8 mouse cellular contexts compared by ENCODE assay signal in genomic region chr13:59584947-59585647, GRCm38 (mm10). TPM values are rescaled to one million over a fixed set of nuclear protein-coding genes. Genes with fewer than 3 reads are reported as not detected.
DNase-seq lines count a peak whose midpoint lies in the region; ATAC-seq lines count a peak whose summit lies in the region.

Agtpbp1 (minus strand) TSS chr13:59585227.
Naa35 (plus strand) TSS chr13:59585259.

- peak within 1 kb of the TSS; percentile 90 for H3K27ac ChIP-seq in heart, embryonic 10.5 days
- H3K27ac ChIP-seq in kidney, embryonic 15.5 days, result peak within 1 kb of the TSS; percentile 87

- no peaks in the 10 kb centered on the region for H3K27me3 ChIP-seq in heart, embryonic 10.5 days (ENCODE audit: insufficient read depth, poor library complexity, severe bottlenecking)
- no peaks in the 10 kb centered on the region for H3K27me3 ChIP-seq in kidney, embryonic 15.5 days

- WGBS in heart, embryonic 10.5 days, result under 1% methylated on average over 83 of the region's 83 CpGs
- WGBS in kidney, embryonic 15.5 days, result under 1% methylated on average over 71 of the region's 83 CpGs

- DNase-seq in B cell, adult 2 months, result peak; percentile 98 to 99
- DNase-seq in brain, adult 2 months (ENCODE audit: low read depth, low spot score), result peak; percentile 99
- DNase-seq in heart, embryonic 10.5 days (ENCODE audit: low spot score), result peak; percentile 99
- DNase-seq in liver, result peak; percentile 100
- DNase-seq in spleen, postnatal 4 days (ENCODE audit: low spot score in 2 of 2), result peak; percentile 99 to 100

- H3K36me3 ChIP-seq in heart, embryonic 10.5 days, result peaks cover 25% of the 10 kb centered on the region
- peaks cover 28% of the 10 kb centered on the region for H3K36me3 ChIP-seq in kidney, embryonic 15.5 days

- ATAC-seq in erythroblast, adult 5-6 weeks (replicated peaks; ENCODE audit: low FRiP score, poor library complexity, severe bottlenecking), result peak; percentile 96
- peak; percentile 98 for ATAC-seq in kidney, embryonic 15.5 days (replicated peaks; ENCODE audit: low FRiP score)
- ATAC-seq in monocyte, adult 5-6 weeks (replicated peaks; ENCODE audit: insufficient number of reproducible peaks, low FRiP score, low TSS enrichment, poor library complexity, severe bottlenecking), result peak; percentile 99

- peak within 1 kb of the TSS; percentile 77 for H3K9ac ChIP-seq in kidney, embryonic 15.5 days

- no peaks in the 10 kb centered on the region for H3K9me3 ChIP-seq in heart, embryonic 10.5 days
- no peaks in the 10 kb centered on the region for H3K9me3 ChIP-seq in kidney, embryonic 15.5 days (replicated peaks)

- peaks cover 13% of the 10 kb centered on the region for H3K4me1 ChIP-seq in heart, embryonic 10.5 days
- peaks cover 30% of the 10 kb centered on the region for H3K4me1 ChIP-seq in kidney, embryonic 15.5 days

- H3K4me3 ChIP-seq in heart, embryonic 10.5 days, result peak within 1 kb of the TSS; percentile 83
- peak within 1 kb of the TSS; percentile 76 for H3K4me3 ChIP-seq in kidney, embryonic 15.5 days (replicated peaks)

- peak within 1 kb of the TSS; percentile 90 for H3K4me2 ChIP-seq in kidney, embryonic 15.5 days

RNA-seq across cellular contexts. Expression of gene Agtpbp1, which starts in this region (rescaled TPM):
- 10.9 and 13.6 TPM in 2 replicates for total RNA-seq in erythroblast, adult 5-6 weeks (2015; ENCODE audit: low replicate concordance)
- 28.9 and 35.5 TPM in 2 replicates for total RNA-seq in erythroblast, adult 5-6 weeks (2017; ENCODE audit: low replicate concordance)
- 8.8 and 14.4 TPM in 2 replicates for polyA plus RNA-seq in heart, embryonic 10.5 days (2016; fragmentation: Nextera tagmentation; extraction: Ambion mirVana)
- polyA plus RNA-seq in kidney, embryonic 15.5 days (2015; fragmentation: Nextera tagmentation; extraction: Ambion mirVana), result 12.5 and 13.3 TPM in 2 replicates
- total RNA-seq in monocyte, adult 5-6 weeks (2017), result 36.3 to 81.8 TPM (median 81.6 TPM) in 3 replicates

RNA-seq across cellular contexts. Expression of gene Naa35, which starts in this region (rescaled TPM):
- total RNA-seq in erythroblast, adult 5-6 weeks (2015; ENCODE audit: low replicate concordance), result 9.4 and 44.6 TPM in 2 replicates
- total RNA-seq in erythroblast, adult 5-6 weeks (2017; ENCODE audit: low replicate concordance), result 17.1 and 31.0 TPM in 2 replicates
- 78.9 and 92.6 TPM in 2 replicates for polyA plus RNA-seq in heart, embryonic 10.5 days (2016; fragmentation: Nextera tagmentation; extraction: Ambion mirVana)
- 101 and 113 TPM in 2 replicates for polyA plus RNA-seq in kidney, embryonic 15.5 days (2015; fragmentation: Nextera tagmentation; extraction: Ambion mirVana)
- 23.8 to 64.8 TPM (median 30.9 TPM) in 3 replicates for total RNA-seq in monocyte, adult 5-6 weeks (2017)

Comparison
In these comparisons a context has a peak if more than half of its experiments do, and no peak if none do; other contexts are left out.
1. Peak in every context shown above with its lines: DNase-seq, ATAC-seq, H3K4me3 ChIP-seq and H3K27ac ChIP-seq.